Mouse (Mus musculus): Measurements from ENCODE around the gene Ephb1. TPM values are rescaled to one million over a fixed set of nuclear protein-coding genes. Genes with fewer than 3 reads are reported as not detected.

The Ephb1 gene
- polyA plus RNA-seq, 1 experiment from 2014 or later: 1.4 TPM

GRCm38 (mm10) chr9:102272731-102273468 lies 81.6 kb downstream of the Ephb1 start:
- Histone ChIP-seq H3K4me1 (replicated peaks; ENCODE audit: control insufficient read depth, insufficient read depth, low read length) (peaks cover 3% of the 10 kb centered on the region), H3K36me3 (ENCODE audit: control insufficient read depth, insufficient read depth, low read length) (no peaks in the 10 kb centered on the region), H3K9ac (ENCODE audit: low read length) (no peak overlapping the region), H3K4me3 (ENCODE audit: low read length) (no peak overlapping the region), H3K9me3 (ENCODE audit: control insufficient read depth, low read length) (no peaks in the 10 kb centered on the region), H3K27ac (ENCODE audit: low read length) (no peak overlapping the region), H3K4me2 (ENCODE audit: low read depth, low read length) (no peak overlapping the region), H3K27me3 (ENCODE audit: control insufficient read depth, insufficient read depth, low read depth, low read length) (peaks cover 3% of the 10 kb centered on the region; the same call in 1 of the 2 replicates)
- no peak for ATAC-seq (ENCODE audit: low read depth)
- WGBS: 56% methylated on average over 5 of the region's 5 CpGs

- Histone ChIP-seq H3K36me3 (ENCODE audit: control insufficient read depth, insufficient read depth, low read length) (no peaks in the 10 kb centered on the region), H3K4me1 (replicated peaks; ENCODE audit: control insufficient read depth, insufficient read depth, low read length) (peaks cover 7% of the 10 kb centered on the region), H3K9ac (ENCODE audit: low read length) (no peak overlapping the region), H3K4me3 (ENCODE audit: low read length) (no peak overlapping the region), H3K27ac (ENCODE audit: low read length) (no peak overlapping the region), H3K4me2 (ENCODE audit: low read depth, low read length) (no peak overlapping the region), H3K27me3 (ENCODE audit: control insufficient read depth, insufficient read depth, low read depth, low read length) (peaks cover 3% of the 10 kb centered on the region; the same call in 1 of the 2 replicates), H3K9me3 (ENCODE audit: control insufficient read depth, low read length) (no peaks in the 10 kb centered on the region)
- ATAC-seq (ENCODE audit: low read depth): 0 out of 2 replicates have a peak, but pooled peaks have one; percentile 17
- 54% methylated on average over 5 of the region's 5 CpGs for WGBS
Observed at GRCm38 (mm10) chr9:102270496-102270895, 84.0 kb downstream of the Ephb1 start.

- under 1% methylated on average over 18 of the region's 18 CpGs for WGBS
- H3K4me2 ChIP-seq (ENCODE audit: low read depth, low read length): peak overlapping the region; percentile 65
- peaks cover 7% of the 10 kb centered on the region for H3K4me1 ChIP-seq (replicated peaks; ENCODE audit: control insufficient read depth, insufficient read depth, low read length)
- H3K36me3 ChIP-seq (ENCODE audit: control insufficient read depth, insufficient read depth, low read length): no peaks in the 10 kb centered on the region
- H3K9me3 ChIP-seq (ENCODE audit: control insufficient read depth, low read length): no peaks in the 10 kb centered on the region
- peak overlapping the region; percentile 37 for H3K4me3 ChIP-seq (ENCODE audit: low read length)
- no peak overlapping the region for H3K27ac ChIP-seq (ENCODE audit: low read length)
- H3K9ac ChIP-seq (ENCODE audit: low read length): peak overlapping the region; percentile 54
- peaks cover 3% of the 10 kb centered on the region; the same call in 1 of the 2 replicates for H3K27me3 ChIP-seq (ENCODE audit: control insufficient read depth, insufficient read depth, low read depth, low read length)
- 0 out of 2 replicates have a peak, but pooled peaks have one; percentile 26 for ATAC-seq (ENCODE audit: low read depth)
Observed at GRCm38 (mm10) chr9:102267311-102268027, 87.0 kb downstream of the Ephb1 start.

- no peak for ATAC-seq (ENCODE audit: low read depth)
- no peak overlapping the region for H3K4me2 ChIP-seq (ENCODE audit: low read depth, low read length)
- peaks cover 4% of the 10 kb centered on the region for H3K4me1 ChIP-seq (replicated peaks; ENCODE audit: control insufficient read depth, insufficient read depth, low read length)
- H3K9me3 ChIP-seq (ENCODE audit: control insufficient read depth, low read length): no peaks in the 10 kb centered on the region
- H3K4me3 ChIP-seq (ENCODE audit: low read length): no peak overlapping the region
- no peak overlapping the region for H3K27ac ChIP-seq (ENCODE audit: low read length)
- H3K27me3 ChIP-seq (ENCODE audit: control insufficient read depth, insufficient read depth, low read depth, low read length): no peaks in the 10 kb centered on the region; the same call in 1 of the 2 replicates
- no peak overlapping the region for H3K9ac ChIP-seq (ENCODE audit: low read length)
- 59% methylated on average over 7 of the region's 7 CpGs for WGBS
- H3K36me3 ChIP-seq (ENCODE audit: control insufficient read depth, insufficient read depth, low read length): no peaks in the 10 kb centered on the region
Observed at GRCm38 (mm10) chr9:102263760-102264159, 90.7 kb downstream of the Ephb1 start.

- no peaks in the 10 kb centered on the region for H3K36me3 ChIP-seq (ENCODE audit: control insufficient read depth, insufficient read depth, low read length)
- H3K4me2 ChIP-seq (ENCODE audit: low read depth, low read length): no peak overlapping the region
- no peaks in the 10 kb centered on the region; the same call in 1 of the 2 replicates for H3K27me3 ChIP-seq (ENCODE audit: control insufficient read depth, insufficient read depth, low read depth, low read length)
- H3K4me3 ChIP-seq (ENCODE audit: low read length): no peak overlapping the region
- H3K27ac ChIP-seq (ENCODE audit: low read length): no peak overlapping the region
- no peak overlapping the region for H3K9ac ChIP-seq (ENCODE audit: low read length)
- H3K4me1 ChIP-seq (replicated peaks; ENCODE audit: control insufficient read depth, insufficient read depth, low read length): peaks cover under 1% of the 10 kb centered on the region
- ATAC-seq (ENCODE audit: low read depth): no peak
- no peaks in the 10 kb centered on the region for H3K9me3 ChIP-seq (ENCODE audit: control insufficient read depth, low read length)
- WGBS: 12% methylated on average over 4 of the region's 4 CpGs
Observed at GRCm38 (mm10) chr9:102262100-102262501, 92.4 kb downstream of the Ephb1 start.

GRCm38 (mm10) chr9:102261511-102261910 lies 93.0 kb downstream of the Ephb1 start:
- H3K9ac ChIP-seq (ENCODE audit: low read length): no peak overlapping the region
- no peaks in the 10 kb centered on the region; the same call in 1 of the 2 replicates for H3K4me1 ChIP-seq (replicated peaks; ENCODE audit: control insufficient read depth, insufficient read depth, low read length)
- H3K4me3 ChIP-seq (ENCODE audit: low read length): no peak overlapping the region
- no peaks in the 10 kb centered on the region; the same call in 1 of the 2 replicates for H3K27me3 ChIP-seq (ENCODE audit: control insufficient read depth, insufficient read depth, low read depth, low read length)
- no peaks in the 10 kb centered on the region for H3K36me3 ChIP-seq (ENCODE audit: control insufficient read depth, insufficient read depth, low read length)
- ATAC-seq (ENCODE audit: low read depth): no peak
- H3K9me3 ChIP-seq (ENCODE audit: control insufficient read depth, low read length): no peaks in the 10 kb centered on the region
- WGBS: 5% methylated on average over 9 of the region's 9 CpGs
- H3K27ac ChIP-seq (ENCODE audit: low read length): no peak overlapping the region
- no peak overlapping the region for H3K4me2 ChIP-seq (ENCODE audit: low read depth, low read length)

- Histone ChIP-seq H3K9me3 (ENCODE audit: control insufficient read depth, low read length) (no peaks in the 10 kb centered on the region), H3K36me3 (ENCODE audit: control insufficient read depth, insufficient read depth, low read length) (no peaks in the 10 kb centered on the region), H3K4me3 (ENCODE audit: low read length) (no peak overlapping the region), H3K4me2 (ENCODE audit: low read depth, low read length) (no peak overlapping the region), H3K27ac (ENCODE audit: low read length) (no peak overlapping the region), H3K27me3 (ENCODE audit: control insufficient read depth, insufficient read depth, low read depth, low read length) (no peaks in the 10 kb centered on the region), H3K9ac (ENCODE audit: low read length) (no peak overlapping the region), H3K4me1 (replicated peaks; ENCODE audit: control insufficient read depth, insufficient read depth, low read length) (no peaks in the 10 kb centered on the region)
- no peak for ATAC-seq (ENCODE audit: low read depth)
- 87% methylated on average over 5 of the region's 5 CpGs for WGBS
Observed at GRCm38 (mm10) chr9:102256407-102256806, 98.1 kb downstream of the Ephb1 start.

GRCm38 (mm10) chr9:102255803-102256202 lies 98.7 kb downstream of the Ephb1 start:
- ATAC-seq (ENCODE audit: low read depth): no peak
- Histone ChIP-seq H3K4me1 (replicated peaks; ENCODE audit: control insufficient read depth, insufficient read depth, low read length) (no peaks in the 10 kb centered on the region), H3K4me2 (ENCODE audit: low read depth, low read length) (no peak overlapping the region), H3K27me3 (ENCODE audit: control insufficient read depth, insufficient read depth, low read depth, low read length) (no peaks in the 10 kb centered on the region), H3K9ac (ENCODE audit: low read length) (no peak overlapping the region), H3K4me3 (ENCODE audit: low read length) (no peak overlapping the region), H3K27ac (ENCODE audit: low read length) (no peak overlapping the region), H3K9me3 (ENCODE audit: control insufficient read depth, low read length) (no peaks in the 10 kb centered on the region), H3K36me3 (ENCODE audit: control insufficient read depth, insufficient read depth, low read length) (no peaks in the 10 kb centered on the region)
- 86% methylated on average over 6 of the region's 6 CpGs for WGBS

- Histone ChIP-seq H3K4me1 (replicated peaks; ENCODE audit: control insufficient read depth, insufficient read depth, low read length) (no peaks in the 10 kb centered on the region), H3K4me3 (ENCODE audit: low read length) (no peak overlapping the region), H3K27ac (ENCODE audit: low read length) (no peak overlapping the region), H3K4me2 (ENCODE audit: low read depth, low read length) (no peak overlapping the region), H3K9me3 (ENCODE audit: control insufficient read depth, low read length) (no peaks in the 10 kb centered on the region), H3K9ac (ENCODE audit: low read length) (no peak overlapping the region), H3K36me3 (ENCODE audit: control insufficient read depth, insufficient read depth, low read length) (no peaks in the 10 kb centered on the region), H3K27me3 (ENCODE audit: control insufficient read depth, insufficient read depth, low read depth, low read length) (no peaks in the 10 kb centered on the region)
- ATAC-seq (ENCODE audit: low read depth): no peak
- WGBS: 26% methylated on average over 9 of the region's 9 CpGs
Observed at GRCm38 (mm10) chr9:102249124-102249816, 105.2 kb downstream of the Ephb1 start.
